Mouse (Mus musculus) embryonic facial prominence, embryonic 10.5 days (tissue): ENCODE data around the gene Capn2. TPM values are rescaled to one million over a fixed set of nuclear protein-coding genes. Genes with fewer than 3 reads are reported as not detected.

Experiments used
- DNase-seq: peaks from one replicate; pipeline ENCODE4 v3.0.0-alpha.2; 2017; ENCODE audit warnings: low spot score
- H3K27ac ChIP-seq: fragments of 300-500 bp; sonication (generic); replicated peaks from 2 replicates; pipeline ENCODE4 v1.5.1; 2016; ENCODE audit warnings: mild to moderate bottlenecking
- H3K27me3 ChIP-seq: fragments of 300-500 bp; sonication (generic); replicated peaks from 2 replicates; pipeline ENCODE4 v1.6.1; 2016; ENCODE audit warnings: low read depth, mild to moderate bottlenecking; ENCODE audit not compliant: poor library complexity, severe bottlenecking
- H3K36me3 ChIP-seq: fragments of 300-500 bp; sonication (generic); replicated peaks from 2 replicates; pipeline ENCODE4 v1.6.1; 2016; ENCODE audit warnings: mild to moderate bottlenecking, moderate library complexity
- H3K4me1 ChIP-seq: fragments of 300-500 bp; sonication (generic); 2 replicates; pipeline ENCODE4 v1.6.1; 2016
- H3K4me3 ChIP-seq: fragments of 300-500 bp; sonication (generic); 2 replicates; pipeline ENCODE4 v1.5.1; 2016; ENCODE audit warnings: mild to moderate bottlenecking, moderate library complexity
- H3K9me3 ChIP-seq: fragments of 300-500 bp; sonication (generic); 2 replicates; pipeline ENCODE4 v1.6.1; 2016; ENCODE audit warnings: mild to moderate bottlenecking
- WGBS: fragments of 180-500 bp; shearing (Covaris S2); methylation state at CpG from one replicate; pipeline ENCODE4 v1.1.7; 2016; 5-methylcytosine and 5-hydroxymethylcytosine counted together
- polyA plus RNA-seq: library from polyadenylated mRNA; unstranded; fragments of >200 nt; fragmentation: Nextera tagmentation; extraction: Ambion mirVana; gene quantifications from 2 replicates; pipeline ENCODE4 v1.2.1, GENCODE M21; 2016

Gene Capn2
- polyA plus RNA-seq, 1 experiment from 2014 or later, result 84.8 TPM

DNA sequence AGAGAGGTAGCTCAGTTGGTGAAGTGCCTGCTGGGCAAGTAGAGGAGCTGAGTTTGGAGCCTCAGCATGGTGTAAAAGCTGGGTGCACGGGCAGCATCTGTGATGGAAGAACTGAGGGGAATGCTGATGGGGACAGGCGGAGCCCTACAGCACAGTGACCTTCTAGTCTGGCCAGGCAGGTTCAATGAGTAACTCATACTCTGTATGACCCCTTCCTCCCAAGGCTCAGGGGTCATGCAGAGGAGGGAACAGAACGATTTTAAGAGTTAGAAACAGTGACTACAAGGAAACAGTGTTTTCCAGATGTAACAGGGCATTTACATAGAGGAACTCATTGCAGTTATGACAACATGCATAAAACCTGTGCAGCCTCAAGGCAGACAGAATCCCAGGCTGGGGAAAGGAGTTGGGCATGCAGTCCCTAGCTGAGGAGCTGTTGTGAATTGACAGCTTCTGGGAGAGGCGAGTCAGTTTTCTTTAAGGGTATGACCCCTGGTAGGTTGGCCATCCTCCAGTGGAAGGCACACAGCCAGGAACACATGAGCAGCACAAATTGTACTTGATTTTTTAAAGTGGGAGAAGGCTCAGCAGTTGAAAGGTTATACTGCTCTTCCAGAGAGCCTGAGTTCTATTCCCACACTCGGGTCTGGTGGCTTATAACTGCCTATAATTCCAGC lies 77.7 kb downstream of the Capn2 start:
- DNase-seq, result no peak
- peaks cover 95% of the 10 kb centered on the region for H3K36me3 ChIP-seq
- WGBS, result 86% methylated on average over 5 of the region's 5 CpGs

DNA sequence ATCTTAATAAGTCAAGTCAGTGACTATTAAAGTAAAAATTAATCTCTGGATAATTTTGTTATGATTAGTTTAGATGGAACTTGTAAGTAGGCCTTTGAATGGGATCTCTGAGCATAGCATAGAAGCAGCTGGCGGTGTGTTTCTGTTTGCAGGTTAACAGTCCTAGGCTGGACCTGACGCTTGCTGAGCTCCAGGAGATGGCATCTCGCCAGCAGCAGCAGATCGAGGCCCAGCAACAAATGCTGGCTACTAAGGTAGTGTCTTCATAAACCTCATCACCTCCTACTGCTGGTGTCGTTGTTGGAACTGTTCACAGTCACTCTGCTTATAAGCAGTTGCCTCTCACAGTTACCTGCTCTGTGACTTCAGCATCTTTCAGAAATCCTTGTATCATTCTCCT lies 80.7 kb downstream of the Capn2 start:
- Histone ChIP-seq H3K27ac (no peak overlapping the region), H3K9me3 (no peaks in the 10 kb centered on the region), H3K36me3 (peaks cover 93% of the 10 kb centered on the region), H3K27me3 (no peaks in the 10 kb centered on the region), H3K4me3 (no peak overlapping the region), H3K4me1 (no peaks in the 10 kb centered on the region)
- 92% methylated on average over 5 of the region's 5 CpGs for WGBS
- DNase-seq, result no peak

More for the DNA sequence above, 77.7 kb downstream of the Capn2 start:
- H3K27ac ChIP-seq, result no peak overlapping the region
- no peak overlapping the region for H3K4me3 ChIP-seq
- H3K9me3 ChIP-seq, result no peaks in the 10 kb centered on the region
- H3K4me1 ChIP-seq, result no peaks in the 10 kb centered on the region
- no peaks in the 10 kb centered on the region for H3K27me3 ChIP-seq

DNA sequence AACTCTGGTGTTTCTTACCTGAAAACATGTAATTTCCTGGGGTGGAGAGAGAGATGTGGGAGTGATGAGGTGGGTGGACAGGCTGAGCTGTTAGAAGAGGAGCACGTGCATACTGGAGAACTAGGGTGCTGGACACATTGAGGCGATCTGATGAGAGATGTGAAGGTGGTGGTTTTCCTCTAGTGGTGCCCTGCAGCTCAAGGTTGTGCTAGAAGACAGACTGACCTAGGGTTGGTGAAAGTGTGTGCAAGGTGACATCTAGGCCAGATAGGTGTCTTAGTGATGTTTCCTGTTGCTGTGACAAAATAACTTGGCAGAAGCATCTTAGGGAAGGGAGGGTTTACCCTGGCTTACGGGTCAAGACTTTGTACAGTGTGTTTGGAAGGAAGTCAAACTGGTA lies 85.3 kb downstream of the Capn2 start:
- WGBS, result 93% methylated on average over 3 of the region's 3 CpGs
- no peak overlapping the region for H3K4me3 ChIP-seq
- no peak for DNase-seq
- H3K4me1 ChIP-seq, result no peaks in the 10 kb centered on the region
- H3K36me3 ChIP-seq, result peaks cover 79% of the 10 kb centered on the region
- no peaks in the 10 kb centered on the region for H3K9me3 ChIP-seq
- no peak overlapping the region for H3K27ac ChIP-seq
- no peaks in the 10 kb centered on the region for H3K27me3 ChIP-seq

DNA sequence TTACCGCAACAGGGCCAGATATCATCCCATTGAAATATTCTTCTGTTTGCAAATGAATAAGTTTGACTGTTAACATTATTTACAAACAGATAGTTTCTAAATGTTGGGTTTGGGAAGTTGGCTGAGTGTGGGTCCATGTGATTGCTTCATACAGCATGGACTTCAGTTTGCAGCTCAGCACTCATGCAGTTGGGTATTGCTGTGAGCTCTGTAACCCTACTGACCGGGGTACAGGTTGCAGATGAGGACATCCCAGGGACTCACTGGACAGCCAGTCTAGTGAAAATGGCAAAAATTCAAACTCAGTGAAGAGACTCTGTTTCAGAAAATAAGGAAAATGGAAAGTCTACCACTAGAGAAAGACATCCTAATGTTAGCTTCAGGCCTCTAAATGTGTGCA lies 86.7 kb downstream of the Capn2 start:
- no peaks in the 10 kb centered on the region for H3K27me3 ChIP-seq
- peaks cover 66% of the 10 kb centered on the region for H3K36me3 ChIP-seq
- 93% methylated on average over 2 of the region's 2 CpGs for WGBS
- DNase-seq, result no peak
- H3K27ac ChIP-seq, result no peak overlapping the region
- peaks cover 5% of the 10 kb centered on the region; the same call in 1 of the 2 replicates for H3K4me1 ChIP-seq
- no peak overlapping the region for H3K4me3 ChIP-seq
- H3K9me3 ChIP-seq, result no peaks in the 10 kb centered on the region

DNA sequence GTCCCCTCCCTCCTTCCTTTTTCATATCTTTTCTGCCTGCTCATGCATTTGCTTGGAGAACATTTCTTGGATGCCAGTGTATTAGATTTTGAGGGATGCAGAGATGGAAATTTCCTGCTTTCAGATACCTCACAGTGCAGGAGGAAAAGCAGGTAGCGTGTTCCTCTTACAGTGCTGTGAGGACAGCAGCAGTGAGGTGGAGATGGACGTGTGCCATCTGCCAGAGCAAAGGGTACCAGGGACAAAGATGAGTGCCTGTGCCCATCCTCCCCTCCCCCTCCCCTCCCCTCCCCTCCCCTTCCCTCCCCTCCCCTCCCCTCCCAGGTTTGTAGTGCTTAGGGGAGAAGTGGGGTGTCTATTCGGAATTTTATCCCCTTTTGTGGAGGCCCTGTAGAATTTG lies 87.6 kb downstream of the Capn2 start:
- WGBS, result 86% methylated on average over 3 of the region's 3 CpGs
- H3K36me3 ChIP-seq, result peaks cover 58% of the 10 kb centered on the region

GRCm38 (mm10) chr1:182427426-182427825 lies 90.0 kb downstream of the Capn2 start:
- Histone ChIP-seq H3K27ac (no peak overlapping the region), H3K36me3 (peaks cover 38% of the 10 kb centered on the region), H3K9me3 (no peaks in the 10 kb centered on the region), H3K4me1 (peaks cover 6% of the 10 kb centered on the region; the same call in 1 of the 2 replicates), H3K27me3 (no peaks in the 10 kb centered on the region), H3K4me3 (no peak overlapping the region)
- 87% methylated on average over 1 of the region's 1 CpGs for WGBS
- DNase-seq, result no peak

More for the DNA sequence above, 87.6 kb downstream of the Capn2 start:
- H3K27me3 ChIP-seq, result no peaks in the 10 kb centered on the region
- no peaks in the 10 kb centered on the region for H3K9me3 ChIP-seq
- peaks cover 6% of the 10 kb centered on the region; the same call in 1 of the 2 replicates for H3K4me1 ChIP-seq
- H3K4me3 ChIP-seq, result no peak overlapping the region
- H3K27ac ChIP-seq, result no peak overlapping the region
- no peak for DNase-seq

- no peak for DNase-seq
- H3K27me3 ChIP-seq, result no peaks in the 10 kb centered on the region
- 60% methylated on average over 2 of the region's 2 CpGs for WGBS
- H3K36me3 ChIP-seq, result peaks cover 29% of the 10 kb centered on the region
- no peak overlapping the region for H3K4me3 ChIP-seq
- no peak overlapping the region for H3K27ac ChIP-seq
- H3K4me1 ChIP-seq, result peaks cover 6% of the 10 kb centered on the region; the same call in 1 of the 2 replicates
- H3K9me3 ChIP-seq, result no peaks in the 10 kb centered on the region
Observed at GRCm38 (mm10) chr1:182426444-182426843, 91.0 kb downstream of the Capn2 start.

GRCm38 (mm10) chr1:182425176-182425575 lies 92.2 kb downstream of the Capn2 start:
- no peak overlapping the region for H3K27ac ChIP-seq
- DNase-seq, result no peak
- H3K36me3 ChIP-seq, result peaks cover 18% of the 10 kb centered on the region
- no peak overlapping the region for H3K4me3 ChIP-seq
- H3K27me3 ChIP-seq, result no peaks in the 10 kb centered on the region
- H3K4me1 ChIP-seq, result peaks cover 10% of the 10 kb centered on the region
- WGBS, result 79% methylated on average over 3 of the region's 3 CpGs
- H3K9me3 ChIP-seq, result no peaks in the 10 kb centered on the region

- H3K27ac ChIP-seq, result no peak overlapping the region
- H3K4me1 ChIP-seq, result peaks cover 18% of the 10 kb centered on the region
- peaks cover 9% of the 10 kb centered on the region for H3K36me3 ChIP-seq
- H3K9me3 ChIP-seq, result no peaks in the 10 kb centered on the region
- WGBS, result 90% methylated on average over 2 of the region's 2 CpGs
- H3K27me3 ChIP-seq, result no peaks in the 10 kb centered on the region
- no peak overlapping the region for H3K4me3 ChIP-seq
- DNase-seq, result no peak
Observed at GRCm38 (mm10) chr1:182424274-182424673, 93.1 kb downstream of the Capn2 start.

DNA sequence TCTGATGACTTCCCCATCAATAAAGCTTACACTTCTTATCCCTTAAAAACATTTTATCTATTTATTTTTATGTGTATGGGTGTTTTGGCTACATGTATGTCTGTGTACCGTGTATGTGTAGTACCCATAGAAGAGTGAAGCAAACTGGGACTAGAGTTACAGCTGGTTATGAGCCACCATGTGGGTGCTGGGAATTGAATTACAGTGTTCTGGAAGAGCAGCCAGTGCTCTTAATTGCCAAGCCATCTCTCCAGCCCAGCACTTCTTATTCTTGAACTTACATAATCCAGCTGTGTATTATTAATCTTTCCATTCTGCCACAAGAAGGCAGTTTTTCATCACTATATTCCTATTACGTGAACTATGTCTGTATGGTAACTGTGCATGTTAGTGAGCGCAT lies 97.9 kb downstream of the Capn2 start:
- no peak for DNase-seq
- Histone ChIP-seq H3K9me3 (no peaks in the 10 kb centered on the region), H3K4me1 (peaks cover 35% of the 10 kb centered on the region), H3K36me3 (peaks cover 23% of the 10 kb centered on the region), H3K27me3 (no peaks in the 10 kb centered on the region), H3K27ac (no peak overlapping the region), H3K4me3 (no peak overlapping the region)
- WGBS, result 75% methylated on average over 3 of the region's 3 CpGs

Other genes starting within 250 kb of the Capn2 start
- gene Degs1, start 234.8 kb downstream of the Capn2 start, polyA plus RNA-seq, result 67.3 TPM in 2 replicates
- gene Fbxo28, start 176.0 kb downstream of the Capn2 start, polyA plus RNA-seq, result 21.3 and 21.4 TPM in 2 replicates
- 34.1 and 35.6 TPM in 2 replicates for gene Trp53bp2, start 108.4 kb downstream of the Capn2 start, polyA plus RNA-seq
- gene Capn8, start 47.4 kb upstream of the Capn2 start, polyA plus RNA-seq, result not detected in 2 replicates
- gene Ccdc185, start 231.6 kb upstream of the Capn2 start, polyA plus RNA-seq, result not detected in 2 replicates
- 13.5 and 14.9 TPM in 2 replicates for gene Susd4, start 246.3 kb upstream of the Capn2 start, polyA plus RNA-seq